Mouse (Mus musculus): ENCODE results near the gene Rpusd1. TPM values are rescaled to one million over a fixed set of nuclear protein-coding genes. Genes with fewer than 3 reads are reported as not detected.

Gene Rpusd1
- polyA plus RNA-seq, 1 experiment from 2014 or later, result 19.4 TPM

GRCm38 (mm10) chr17:25762591-25762990 is 35.1 kb downstream of the Rpusd1 start:
- ATAC-seq, result no peak
- Histone ChIP-seq H3K9me3 (ENCODE audit: control insufficient read depth, low read length) (no peaks in the 10 kb centered on the region), H3K9ac (ENCODE audit: low read depth, low read length) (no peak overlapping the region), H3K27me3 (replicated peaks; ENCODE audit: control insufficient read depth, insufficient read depth, low read length) (no peaks in the 10 kb centered on the region), H3K4me2 (ENCODE audit: low read depth, low read length) (no peak overlapping the region), H3K4me3 (ENCODE audit: low read length) (no peak overlapping the region), H3K36me3 (ENCODE audit: control insufficient read depth, insufficient read depth, low read length) (no peaks in the 10 kb centered on the region), H3K27ac (ENCODE audit: low read length) (no peak overlapping the region), H3K4me1 (ENCODE audit: control insufficient read depth, insufficient read depth, low read length) (no peaks in the 10 kb centered on the region)
- WGBS, result 39% methylated on average over 3 of the region's 3 CpGs

GRCm38 (mm10) chr17:25765886-25766285 is 38.4 kb downstream of the Rpusd1 start:
- no peaks in the 10 kb centered on the region for H3K9me3 ChIP-seq (ENCODE audit: control insufficient read depth, low read length)
- H3K4me2 ChIP-seq (ENCODE audit: low read depth, low read length), result no peak overlapping the region
- 60% methylated on average over 5 of the region's 5 CpGs for WGBS
- no peak for ATAC-seq
- H3K36me3 ChIP-seq (ENCODE audit: control insufficient read depth, insufficient read depth, low read length), result no peaks in the 10 kb centered on the region
- no peak overlapping the region for H3K4me3 ChIP-seq (ENCODE audit: low read length)
- no peak overlapping the region for H3K27ac ChIP-seq (ENCODE audit: low read length)
- H3K9ac ChIP-seq (ENCODE audit: low read depth, low read length), result no peak overlapping the region
- H3K4me1 ChIP-seq (ENCODE audit: control insufficient read depth, insufficient read depth, low read length), result no peaks in the 10 kb centered on the region
- H3K27me3 ChIP-seq (replicated peaks; ENCODE audit: control insufficient read depth, insufficient read depth, low read length), result no peaks in the 10 kb centered on the region

- Histone ChIP-seq H3K36me3 (ENCODE audit: control insufficient read depth, insufficient read depth, low read length) (no peaks in the 10 kb centered on the region), H3K4me2 (ENCODE audit: low read depth, low read length) (no peak overlapping the region), H3K9me3 (ENCODE audit: control insufficient read depth, low read length) (no peaks in the 10 kb centered on the region), H3K27ac (ENCODE audit: low read length) (no peak overlapping the region), H3K4me1 (ENCODE audit: control insufficient read depth, insufficient read depth, low read length) (peaks cover 3% of the 10 kb centered on the region), H3K27me3 (replicated peaks; ENCODE audit: control insufficient read depth, insufficient read depth, low read length) (no peaks in the 10 kb centered on the region), H3K4me3 (ENCODE audit: low read length) (no peak overlapping the region), H3K9ac (ENCODE audit: low read depth, low read length) (no peak overlapping the region)
- WGBS, result 53% methylated on average over 9 of the region's 9 CpGs
- no peak for ATAC-seq
Measured at GRCm38 (mm10) chr17:25769331-25769730, 41.9 kb downstream of the Rpusd1 start.

GRCm38 (mm10) chr17:25773549-25774120 is 46.2 kb downstream of the Rpusd1 start, which contains the start of gene Narfl:
Narfl (plus strand) TSS chr17:25773776.
- peak; percentile 89 for ATAC-seq
- Histone ChIP-seq H3K4me1 (ENCODE audit: control insufficient read depth, insufficient read depth, low read length) (peaks cover 7% of the 10 kb centered on the region), H3K9me3 (ENCODE audit: control insufficient read depth, low read length) (no peaks in the 10 kb centered on the region), H3K9ac (ENCODE audit: low read depth, low read length) (peak within 1 kb of the TSS; percentile 95), H3K36me3 (ENCODE audit: control insufficient read depth, insufficient read depth, low read length) (no peaks in the 10 kb centered on the region), H3K27me3 (replicated peaks; ENCODE audit: control insufficient read depth, insufficient read depth, low read length) (no peaks in the 10 kb centered on the region), H3K27ac (ENCODE audit: low read length) (no peak within 1 kb of the TSS), H3K4me3 (ENCODE audit: low read length) (peak within 1 kb of the TSS; percentile 85), H3K4me2 (ENCODE audit: low read depth, low read length) (peak within 1 kb of the TSS; percentile 81)
- under 1% methylated on average over 37 of the region's 37 CpGs for WGBS

GRCm38 (mm10) chr17:25775318-25776062 is 48.0 kb downstream of the Rpusd1 start:
- H3K27me3 ChIP-seq (replicated peaks; ENCODE audit: control insufficient read depth, insufficient read depth, low read length), result no peaks in the 10 kb centered on the region
- no peaks in the 10 kb centered on the region for H3K36me3 ChIP-seq (ENCODE audit: control insufficient read depth, insufficient read depth, low read length)
- 80% methylated on average over 10 of the region's 10 CpGs for WGBS
- H3K27ac ChIP-seq (ENCODE audit: low read length), result no peak overlapping the region
- H3K4me1 ChIP-seq (ENCODE audit: control insufficient read depth, insufficient read depth, low read length), result peaks cover 7% of the 10 kb centered on the region
- H3K9ac ChIP-seq (ENCODE audit: low read depth, low read length), result no peak overlapping the region
- no peaks in the 10 kb centered on the region for H3K9me3 ChIP-seq (ENCODE audit: control insufficient read depth, low read length)
- H3K4me3 ChIP-seq (ENCODE audit: low read length), result no peak overlapping the region
- no peak overlapping the region for H3K4me2 ChIP-seq (ENCODE audit: low read depth, low read length)
- no peak for ATAC-seq

- Histone ChIP-seq H3K36me3 (ENCODE audit: control insufficient read depth, insufficient read depth, low read length) (peaks cover 11% of the 10 kb centered on the region; the same call in 1 of the 2 replicates), H3K27me3 (replicated peaks; ENCODE audit: control insufficient read depth, insufficient read depth, low read length) (no peaks in the 10 kb centered on the region), H3K9ac (ENCODE audit: low read depth, low read length) (no peak overlapping the region), H3K9me3 (ENCODE audit: control insufficient read depth, low read length) (no peaks in the 10 kb centered on the region), H3K4me3 (ENCODE audit: low read length) (no peak overlapping the region), H3K4me2 (ENCODE audit: low read depth, low read length) (no peak overlapping the region), H3K4me1 (ENCODE audit: control insufficient read depth, insufficient read depth, low read length) (peaks cover 8% of the 10 kb centered on the region), H3K27ac (ENCODE audit: low read length) (no peak overlapping the region)
- no peak for ATAC-seq
- 97% methylated on average over 5 of the region's 5 CpGs for WGBS
Measured at GRCm38 (mm10) chr17:25777948-25778347, 50.5 kb downstream of the Rpusd1 start.

Small RNAs within 50 kb of the gene (microRNA-seq; reads per million reads assigned to microRNA genes)
- gene Gm25083 (not detected), gene Mir6966 (not detected)

Other genes with a start within 250 kb of the Rpusd1 start
- gene Sstr5, start 230.4 kb upstream of the Rpusd1 start, polyA plus RNA-seq (2015; fragmentation: Nextera tagmentation; extraction: Ambion mirVana), result 0.78 and 1.0 TPM in 2 replicates
- gene Sox8, start 157.0 kb upstream of the Rpusd1 start, polyA plus RNA-seq (2015; fragmentation: Nextera tagmentation; extraction: Ambion mirVana), result 3.6 and 4.3 TPM in 2 replicates
- 39.1 and 40.6 TPM in 2 replicates for gene Lmf1, start 148.6 kb upstream of the Rpusd1 start, polyA plus RNA-seq (2015; fragmentation: Nextera tagmentation; extraction: Ambion mirVana)
- 1.9 TPM in 2 replicates for gene Gng13, start 10.5 kb upstream of the Rpusd1 start, polyA plus RNA-seq (2015; fragmentation: Nextera tagmentation; extraction: Ambion mirVana)
- 20.6 and 22.7 TPM in 2 replicates for gene Chtf18, start 251 bp upstream of the Rpusd1 start, polyA plus RNA-seq (2015; fragmentation: Nextera tagmentation; extraction: Ambion mirVana)
- 0.05 TPM in 2 replicates for gene Mslnl, start 8.4 kb downstream of the Rpusd1 start, polyA plus RNA-seq (2015; fragmentation: Nextera tagmentation; extraction: Ambion mirVana)
- gene Msln, start 26.7 kb downstream of the Rpusd1 start, polyA plus RNA-seq (2015; fragmentation: Nextera tagmentation; extraction: Ambion mirVana), result 27.7 and 33.3 TPM in 2 replicates
- gene Narfl, start 46.1 kb downstream of the Rpusd1 start, polyA plus RNA-seq (2015; fragmentation: Nextera tagmentation; extraction: Ambion mirVana), result 33.6 and 34.6 TPM in 2 replicates
- gene Haghl, start 58.0 kb downstream of the Rpusd1 start, polyA plus RNA-seq (2015; fragmentation: Nextera tagmentation; extraction: Ambion mirVana), result 36.8 and 41.1 TPM in 2 replicates
- gene Ccdc78, start 58.9 kb downstream of the Rpusd1 start, polyA plus RNA-seq (2015; fragmentation: Nextera tagmentation; extraction: Ambion mirVana), result 0.16 and 0.27 TPM in 2 replicates
- 111 and 112 TPM in 2 replicates for gene Fam173a, start 65.2 kb downstream of the Rpusd1 start, polyA plus RNA-seq (2015; fragmentation: Nextera tagmentation; extraction: Ambion mirVana)
- not detected in 2 replicates for gene AC134908.4, start 68.0 kb downstream of the Rpusd1 start, polyA plus RNA-seq (2015; fragmentation: Nextera tagmentation; extraction: Ambion mirVana)
- gene Metrn, start 69.5 kb downstream of the Rpusd1 start, polyA plus RNA-seq (2015; fragmentation: Nextera tagmentation; extraction: Ambion mirVana), result 34.6 and 37.0 TPM in 2 replicates
- gene Fbxl16, start 81.4 kb downstream of the Rpusd1 start, polyA plus RNA-seq (2015; fragmentation: Nextera tagmentation; extraction: Ambion mirVana), result 2.2 and 2.4 TPM in 2 replicates
- 23.4 and 25.5 TPM in 2 replicates for gene Wdr24, start 96.0 kb downstream of the Rpusd1 start, polyA plus RNA-seq (2015; fragmentation: Nextera tagmentation; extraction: Ambion mirVana)
- 50.1 and 50.9 TPM in 2 replicates for gene Jmjd8, start 101.2 kb downstream of the Rpusd1 start, polyA plus RNA-seq (2015; fragmentation: Nextera tagmentation; extraction: Ambion mirVana)
- gene Stub1, start 105.7 kb downstream of the Rpusd1 start, polyA plus RNA-seq (2015; fragmentation: Nextera tagmentation; extraction: Ambion mirVana), result 303 and 321 TPM in 2 replicates
- 1.6 and 2.0 TPM in 2 replicates for gene Rhbdl1, start 109.6 kb downstream of the Rpusd1 start, polyA plus RNA-seq (2015; fragmentation: Nextera tagmentation; extraction: Ambion mirVana)
- gene Gm20683, start 114.1 kb downstream of the Rpusd1 start, polyA plus RNA-seq (2015; fragmentation: Nextera tagmentation; extraction: Ambion mirVana), result 1.4 and 2.3 TPM in 2 replicates
- gene Rhot2, start 117.2 kb downstream of the Rpusd1 start, polyA plus RNA-seq (2015; fragmentation: Nextera tagmentation; extraction: Ambion mirVana), result 21.5 and 23.2 TPM in 2 replicates
- 11.3 and 11.9 TPM in 2 replicates for gene Wdr90, start 133.8 kb downstream of the Rpusd1 start, polyA plus RNA-seq (2015; fragmentation: Nextera tagmentation; extraction: Ambion mirVana)
- 79.5 and 89.3 TPM in 2 replicates for gene Mcrip2, start 141.1 kb downstream of the Rpusd1 start, polyA plus RNA-seq (2015; fragmentation: Nextera tagmentation; extraction: Ambion mirVana)
- 61.0 and 66.9 TPM in 2 replicates for gene Mettl26, start 147.4 kb downstream of the Rpusd1 start, polyA plus RNA-seq (2015; fragmentation: Nextera tagmentation; extraction: Ambion mirVana)
- 0.16 and 0.55 TPM in 2 replicates for gene Wfikkn1, start 153.2 kb downstream of the Rpusd1 start, polyA plus RNA-seq (2015; fragmentation: Nextera tagmentation; extraction: Ambion mirVana)
- 23.2 and 24.3 TPM in 2 replicates for gene Rab40c, start 192.1 kb downstream of the Rpusd1 start, polyA plus RNA-seq (2015; fragmentation: Nextera tagmentation; extraction: Ambion mirVana)
- gene Pigq, start 217.3 kb downstream of the Rpusd1 start, polyA plus RNA-seq (2015; fragmentation: Nextera tagmentation; extraction: Ambion mirVana), result 57.8 and 59.7 TPM in 2 replicates
- 0.73 TPM in 1 of 2 replicates, not detected in the other for gene Nhlrc4, start 217.3 kb downstream of the Rpusd1 start, polyA plus RNA-seq (2015; fragmentation: Nextera tagmentation; extraction: Ambion mirVana)
- 0.21 and 0.22 TPM in 2 replicates for gene A930017K11Rik, start 224.9 kb downstream of the Rpusd1 start, polyA plus RNA-seq (2015; fragmentation: Nextera tagmentation; extraction: Ambion mirVana)